Mouse (Mus musculus) embryonic fibroblast, embryonic 13.5 days (primary cell): ENCODE data around the gene Slc25a39.

ENCODE experiments used
- CTCF ChIP-seq: IDR thresholded peaks from 2 replicates; pipeline ENCODE4 v1.5.1; 2011; ENCODE audit warnings: mild to moderate bottlenecking, control low read depth, low read length, moderate library complexity, borderline replicate concordance; ENCODE audit not compliant: insufficient read depth
- POLR2A ChIP-seq: IDR thresholded peaks from 2 replicates; pipeline ENCODE4 v1.6.1; 2011; ENCODE audit warnings: low read depth, mild to moderate bottlenecking, control low read depth, low read length, moderate library complexity

DNA sequence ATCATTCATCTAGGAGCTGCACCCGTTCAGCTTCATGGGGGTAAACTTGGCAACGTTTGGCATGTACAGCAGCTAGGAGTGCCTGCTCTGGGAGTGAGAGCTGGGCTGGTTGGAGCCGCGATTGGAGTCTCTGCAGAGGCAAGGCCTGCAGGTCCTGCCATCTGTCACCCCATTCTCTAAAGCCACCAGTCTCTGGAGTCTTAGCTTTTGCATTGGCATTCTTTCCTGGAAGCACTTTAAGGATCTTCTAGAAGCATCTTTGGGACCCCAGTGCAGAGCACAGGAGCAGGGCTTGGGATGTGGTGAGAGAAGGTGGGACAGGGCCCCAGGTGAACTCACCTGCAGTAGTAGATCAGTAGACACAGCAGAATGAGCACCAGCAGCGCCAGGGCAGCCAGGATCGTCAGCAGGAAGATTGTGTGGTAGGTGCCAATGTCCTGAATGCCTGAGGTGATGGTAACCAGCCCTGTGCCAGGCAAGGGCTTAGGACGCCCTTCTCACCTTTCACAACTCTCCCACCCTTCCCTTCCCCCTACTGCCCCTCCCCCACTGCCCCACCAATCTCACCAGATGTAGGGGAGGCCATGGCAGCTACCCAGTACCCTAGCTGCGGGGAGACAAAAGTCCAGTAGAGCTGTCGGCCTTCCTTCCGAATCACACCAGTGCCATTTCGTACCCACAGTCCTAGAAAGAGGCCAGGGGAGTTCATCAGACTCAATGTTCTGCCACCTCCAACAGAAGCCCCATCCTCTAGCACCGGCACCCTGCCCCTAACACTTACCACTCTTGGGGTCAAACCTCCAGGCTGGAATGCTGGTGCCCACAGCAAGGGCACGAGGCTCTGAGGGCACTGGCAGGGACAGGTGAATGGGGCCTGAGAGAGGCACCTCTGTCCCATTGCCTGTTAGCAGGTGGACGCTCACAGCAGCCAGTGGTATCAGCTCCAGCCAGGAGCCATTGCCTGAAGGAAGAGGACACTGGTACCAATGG is 31.6 kb upstream of the Slc25a39 start:
- no peak for TF ChIP-seq POLR2A
- no peak for TF ChIP-seq CTCF
